ENCODE assay signal across 8 mouse cellular contexts in genomic region chr13:68597667-68598066, GRCm38 (mm10). TPM values are rescaled to one million over a fixed set of nuclear protein-coding genes. Genes with fewer than 3 reads are reported as not detected.
DNase-seq lines count a peak whose midpoint lies in the region; ATAC-seq and TF ChIP-seq lines count a peak whose summit lies in the region.

No protein-coding gene starts in this region.

- no peaks in the 10 kb centered on the region for H3K9me3 ChIP-seq in hindbrain, postnatal 0 days (ENCODE audit: low read length)

- peak overlapping the region; percentile 43 for H3K9ac ChIP-seq in hindbrain, postnatal 0 days (replicated peaks; ENCODE audit: low read length)

- no peaks in the 10 kb centered on the region; the same call in 1 of the 2 replicates for H3K4me1 ChIP-seq in hindbrain, postnatal 0 days (ENCODE audit: insufficient read depth, low read length)

- TF ChIP-seq CTCF in hindbrain, postnatal 0 days (IDR thresholded peaks at IDR 0.05; ENCODE audit: low read depth) = no peak

- WGBS in hindbrain, postnatal 0 days = 21% methylated on average over 13 of the region's 13 CpGs

- DNase-seq in frontal cortex, postnatal 36 days (ENCODE audit: low spot score in 2 of 2) = no peak
- DNase-seq in R1 (ENCODE audit: low read depth, low spot score) = peak; percentile 64
- DNase-seq in hindbrain, postnatal 0 days (ENCODE audit: low spot score) = no peak
- DNase-seq in lung, postnatal 10 days = peak; percentile 20
- no peak for DNase-seq in layer of hippocampus, adult 9-11 months
- no peak for DNase-seq in thymus, postnatal 10 days (ENCODE audit: low spot score in 2 of 2)

- no peak overlapping the region for H3K27ac ChIP-seq in hindbrain, postnatal 0 days

- peak overlapping the region; percentile 58 for H3K4me2 ChIP-seq in hindbrain, postnatal 0 days (ENCODE audit: low read depth, low read length)

- ATAC-seq in frontal cortex, adult (ENCODE audit: low TSS enrichment) = peak; percentile 64
- ATAC-seq in hindbrain, postnatal 0 days = peak; percentile 16; the same call in 1 of the 2 replicates
- no peak for ATAC-seq in cerebellum, adult (ENCODE audit: insufficient number of reproducible peaks, low FRiP score, low TSS enrichment)

- no peaks in the 10 kb centered on the region for H3K27me3 ChIP-seq in hindbrain, postnatal 0 days (ENCODE audit: insufficient read depth, low read length)

- H3K4me3 ChIP-seq in hindbrain, postnatal 0 days (ENCODE audit: low read length) = peak overlapping the region; percentile 32

- H3K36me3 ChIP-seq in hindbrain, postnatal 0 days (ENCODE audit: insufficient read depth, low read length) = no peaks in the 10 kb centered on the region

RNA-seq across cellular contexts. Expression of gene 1700001L19Rik, which starts 0.4 kb away (rescaled TPM):
- 3.3 and 8.3 TPM in 2 replicates for total RNA-seq in hindbrain, postnatal 0 days (2014; rRNA removed)
- polyA plus RNA-seq in hindbrain, postnatal 0 days (2015; fragmentation: Nextera tagmentation; extraction: Ambion mirVana) = 13.5 and 14.0 TPM in 2 replicates

RNA-seq across cellular contexts. Expression of gene Fastkd3, which starts 15.6 kb away (rescaled TPM):
- 11.3 and 13.9 TPM in 2 replicates for total RNA-seq in hindbrain, postnatal 0 days (2014; rRNA removed)
- 19.2 and 20.7 TPM in 2 replicates for polyA plus RNA-seq in hindbrain, postnatal 0 days (2015; fragmentation: Nextera tagmentation; extraction: Ambion mirVana)

RNA-seq across cellular contexts. Expression of gene Mtrr, which starts 15.7 kb away (rescaled TPM):
- 10.1 and 18.0 TPM in 2 replicates for total RNA-seq in hindbrain, postnatal 0 days (2014; rRNA removed)
- 8.2 and 10.3 TPM in 2 replicates for polyA plus RNA-seq in hindbrain, postnatal 0 days (2015; fragmentation: Nextera tagmentation; extraction: Ambion mirVana)

Comparison
In these comparisons a context has a peak if more than half of its experiments do, and no peak if none do; other contexts are left out.
1. DNase-seq: peak in R1 (single experiment) and lung, postnatal 10 days (single experiment); none in frontal cortex, postnatal 36 days (0 of 2), hindbrain, postnatal 0 days (single experiment), layer of hippocampus, adult 9-11 months (single experiment) and thymus, postnatal 10 days (0 of 2).